Mouse (Mus musculus) central nervous system, embryonic 14 days (tissue): ENCODE data around the gene Cobl. TPM values are rescaled to one million over a fixed set of nuclear protein-coding genes. Genes with fewer than 3 reads are reported as not detected.

ENCODE experiments used
- polyA plus RNA-seq: library from polyadenylated mRNA; depleted of rRNA; stranded (reverse); fragments of >200 nt; gene quantifications from 2 replicates; pipeline ENCODE4 v1.2.3, GENCODE M21; 2012; rRNA removed

Gene Cobl
- 7.7 and 13.3 TPM in 2 replicates for polyA plus RNA-seq

DNA sequence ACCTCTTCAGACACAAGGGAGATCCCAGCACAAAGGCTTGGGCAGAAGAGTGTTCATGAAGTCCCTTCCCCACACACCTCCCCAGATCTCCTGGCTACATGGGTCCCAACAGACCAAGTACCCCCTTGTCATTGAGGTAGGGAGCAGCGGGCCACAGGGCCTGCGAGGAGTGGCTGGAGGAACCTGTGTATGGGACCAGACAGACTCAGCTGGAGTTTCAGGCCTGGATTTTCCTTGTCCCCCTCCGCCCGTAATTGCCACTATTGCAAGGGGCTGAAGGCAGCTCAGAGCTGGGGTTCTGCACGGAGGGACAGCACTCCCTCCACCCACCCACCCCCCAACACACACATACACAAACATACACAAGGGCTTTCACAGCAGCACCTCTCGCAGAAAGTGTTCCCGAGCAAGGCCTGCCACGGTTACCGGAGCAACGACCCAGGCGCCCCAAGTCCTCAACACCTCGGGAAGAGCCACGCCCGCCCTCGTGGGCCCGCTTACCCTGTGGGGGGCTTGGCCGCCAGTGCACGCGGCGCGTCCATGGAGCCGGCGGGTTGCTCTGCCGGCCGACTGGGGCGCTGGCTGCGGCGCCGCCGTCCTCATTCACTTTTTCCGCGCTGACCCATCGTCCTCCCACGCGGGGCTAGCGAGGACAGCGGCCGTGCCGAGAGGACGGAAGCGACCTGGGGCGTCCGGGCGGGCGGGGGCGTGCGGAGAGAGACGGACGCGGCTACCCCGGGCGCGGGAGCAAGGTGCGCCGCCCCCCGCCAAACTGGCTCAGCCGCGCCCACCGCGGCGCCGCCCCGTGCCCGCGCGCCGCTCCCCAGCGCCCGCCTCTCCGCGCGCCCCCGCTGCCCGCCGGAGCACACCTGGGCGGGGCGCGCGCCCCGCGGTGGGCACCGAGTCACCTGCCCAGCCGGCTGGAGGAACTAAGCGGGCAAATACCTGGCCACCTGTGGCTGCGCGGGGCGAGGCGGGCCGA, at the start of gene Cobl:
Gene Cobl, minus strand, starts transcription at position 780 of the 982 bp plus-strand sequence.

